Mouse (Mus musculus): ENCODE results near the gene Cmtm1.
A peak's percentile ranks its signal among the peaks of the same experiment; 100 is the strongest.
"Not testable (repeated sequence)": the region's sequence is repeated elsewhere in the genome, so short reads cannot be mapped to it uniquely, and the experiment has no call there.

Cmtm1 gene

GRCm38 (mm10) chr8:104309441-104310155 is at the start of gene Cmtm1, which contains the start of gene Gm45711:
Cmtm1 (minus strand) TSS chr8:104310145.
Gm45711 (minus strand) TSS chr8:104310081.
- DNase-seq (ENCODE audit: extremely low spot score, low read depth, low spot score) = not testable (repeated sequence)

- DNase-seq (ENCODE audit: extremely low spot score, low read depth, low spot score) = no peak
Observed at GRCm38 (mm10) chr8:104358637-104359036, 48.7 kb upstream of the Cmtm1 start.

GRCm38 (mm10) chr8:104354504-104354903 is 44.6 kb upstream of the Cmtm1 start:
- no peak for DNase-seq (ENCODE audit: extremely low spot score, low read depth, low spot score)

GRCm38 (mm10) chr8:104353186-104353585 is 43.2 kb upstream of the Cmtm1 start:
- DNase-seq (ENCODE audit: extremely low spot score, low read depth, low spot score) = no peak

- no peak for DNase-seq (ENCODE audit: extremely low spot score, low read depth, low spot score)
Observed at GRCm38 (mm10) chr8:104350047-104350446, 40.1 kb upstream of the Cmtm1 start.

GRCm38 (mm10) chr8:104348971-104349370 is 39.0 kb upstream of the Cmtm1 start:
- DNase-seq (ENCODE audit: extremely low spot score, low read depth, low spot score) = no peak

GRCm38 (mm10) chr8:104346706-104347105 is 36.8 kb upstream of the Cmtm1 start:
- DNase-seq (ENCODE audit: extremely low spot score, low read depth, low spot score) = no peak

- DNase-seq (ENCODE audit: extremely low spot score, low read depth, low spot score) = no peak
Observed at GRCm38 (mm10) chr8:104344622-104345021, 34.7 kb upstream of the Cmtm1 start.

GRCm38 (mm10) chr8:104343957-104344356 is 34.0 kb upstream of the Cmtm1 start:
- DNase-seq (ENCODE audit: extremely low spot score, low read depth, low spot score) = peak; percentile 77

GRCm38 (mm10) chr8:104342426-104342825 is 32.5 kb upstream of the Cmtm1 start:
- no peak for DNase-seq (ENCODE audit: extremely low spot score, low read depth, low spot score)

- no peak for DNase-seq (ENCODE audit: extremely low spot score, low read depth, low spot score)
Observed at GRCm38 (mm10) chr8:104341678-104342077, 31.7 kb upstream of the Cmtm1 start.

GRCm38 (mm10) chr8:104341106-104341561 is 31.2 kb upstream of the Cmtm1 start:
- no peak for DNase-seq (ENCODE audit: extremely low spot score, low read depth, low spot score)

GRCm38 (mm10) chr8:104340233-104341105 is 30.5 kb upstream of the Cmtm1 start:
- no peak for DNase-seq (ENCODE audit: extremely low spot score, low read depth, low spot score)

- no peak for DNase-seq (ENCODE audit: extremely low spot score, low read depth, low spot score)
Observed at GRCm38 (mm10) chr8:104339983-104340232, 30.0 kb upstream of the Cmtm1 start.

- DNase-seq (ENCODE audit: extremely low spot score, low read depth, low spot score) = no peak
Observed at GRCm38 (mm10) chr8:104339229-104339982, 29.5 kb upstream of the Cmtm1 start, which contains the start of gene Cmtm3. Cmtm3 (plus strand) TSS chr8:104339410.

GRCm38 (mm10) chr8:104337890-104338289 is 27.9 kb upstream of the Cmtm1 start:
- DNase-seq (ENCODE audit: extremely low spot score, low read depth, low spot score) = no peak

GRCm38 (mm10) chr8:104336806-104337205 is 26.9 kb upstream of the Cmtm1 start:
- no peak for DNase-seq (ENCODE audit: extremely low spot score, low read depth, low spot score)

- DNase-seq (ENCODE audit: extremely low spot score, low read depth, low spot score) = no peak
Observed at GRCm38 (mm10) chr8:104334196-104334595, 24.3 kb upstream of the Cmtm1 start.

- DNase-seq (ENCODE audit: extremely low spot score, low read depth, low spot score) = no peak
Observed at GRCm38 (mm10) chr8:104333786-104334185, 23.8 kb upstream of the Cmtm1 start.

- DNase-seq (ENCODE audit: extremely low spot score, low read depth, low spot score) = no peak
Observed at GRCm38 (mm10) chr8:104332665-104333631, 23.0 kb upstream of the Cmtm1 start.

All from hindlimb bud, embryonic 11.5 days (tissue).